Mouse (Mus musculus) frontal cortex, adult (tissue): ENCODE results near the gene Itgb5.

Experiments used
- ATAC-seq: cut with Nextera tagmentation; 2 replicates; pipeline ENCODE4 v1.9.2; 2017; ENCODE audit warnings: mild to moderate bottlenecking, moderate library complexity, mixed read lengths; ENCODE audit not compliant: low TSS enrichment

The Itgb5 gene

DNA sequence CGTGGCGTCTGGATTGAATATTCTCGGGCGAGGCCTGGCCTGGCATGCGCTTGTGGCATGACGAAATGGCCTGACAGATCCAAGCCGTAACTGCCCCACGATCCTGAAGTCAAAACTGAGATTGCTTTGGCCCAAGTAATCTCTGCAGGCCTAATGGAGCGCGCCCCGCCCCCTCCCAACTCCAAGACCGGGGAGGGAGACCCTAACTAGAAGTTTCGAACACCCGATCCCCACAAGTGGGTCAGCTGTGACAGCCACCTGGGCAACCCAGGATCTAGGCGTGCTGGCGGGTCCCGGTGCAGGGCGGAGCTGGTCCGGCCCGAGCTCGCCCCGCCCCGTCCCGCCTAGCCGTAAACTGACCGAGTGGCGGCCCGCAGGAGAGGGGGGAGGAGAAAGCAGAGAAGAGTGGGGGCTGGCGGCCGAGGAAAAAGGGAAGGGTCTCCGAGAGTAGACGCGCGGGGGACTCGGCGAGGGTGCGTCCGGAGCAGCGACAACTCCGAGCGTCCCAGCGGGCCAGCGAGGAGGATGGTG lies at the start of gene Itgb5:
Gene Itgb5, plus strand, starts transcription at position 365 of the 531 bp plus-strand sequence.
- ATAC-seq = peak; percentile 48; the same call in 1 of the 2 replicates

DNA sequence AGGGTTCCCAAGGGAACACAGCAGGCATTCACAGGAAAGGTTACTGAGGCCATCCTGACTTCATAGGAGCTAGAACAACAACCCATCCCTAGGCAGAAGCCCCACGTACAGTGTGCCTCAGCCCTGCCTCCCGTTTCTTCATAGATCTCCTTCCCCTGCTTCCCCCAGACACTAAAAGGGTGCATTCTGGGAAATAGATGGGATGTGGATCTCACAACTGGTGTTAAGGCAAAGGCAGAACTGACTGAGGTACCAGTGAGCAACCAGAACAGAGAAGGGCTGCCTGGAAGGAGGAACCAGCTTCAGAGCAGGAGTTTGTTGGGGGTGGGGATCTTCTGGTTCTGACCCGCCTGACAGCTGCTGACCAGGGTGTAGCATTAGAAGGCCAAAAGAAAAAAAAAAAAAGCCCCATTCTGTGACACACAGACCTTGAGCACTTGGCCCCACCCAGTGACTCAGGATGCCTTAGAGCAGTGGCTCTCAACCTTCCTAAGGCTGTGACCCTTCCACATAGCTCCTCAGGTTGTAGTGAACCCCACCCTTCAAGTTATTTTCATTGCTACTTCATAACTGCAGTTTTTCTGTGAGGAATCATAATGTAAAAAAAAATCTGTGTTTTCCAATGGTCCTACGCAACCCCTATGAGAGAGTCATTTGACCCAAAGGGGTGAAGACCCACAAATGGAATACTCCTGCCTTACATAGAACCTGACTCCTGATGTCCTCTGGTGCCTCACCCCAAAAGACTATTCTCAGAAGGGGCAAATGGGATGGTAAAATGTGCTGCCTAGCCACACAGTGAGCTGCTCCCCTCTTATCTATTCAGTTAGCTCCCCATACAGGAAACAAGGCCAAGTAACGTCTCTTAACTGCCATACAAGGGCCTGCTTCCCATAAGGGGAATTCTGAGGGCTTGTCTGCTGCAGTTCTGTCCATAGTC lies 47.4 kb upstream of the Itgb5 start:
- no peak for ATAC-seq

DNA sequence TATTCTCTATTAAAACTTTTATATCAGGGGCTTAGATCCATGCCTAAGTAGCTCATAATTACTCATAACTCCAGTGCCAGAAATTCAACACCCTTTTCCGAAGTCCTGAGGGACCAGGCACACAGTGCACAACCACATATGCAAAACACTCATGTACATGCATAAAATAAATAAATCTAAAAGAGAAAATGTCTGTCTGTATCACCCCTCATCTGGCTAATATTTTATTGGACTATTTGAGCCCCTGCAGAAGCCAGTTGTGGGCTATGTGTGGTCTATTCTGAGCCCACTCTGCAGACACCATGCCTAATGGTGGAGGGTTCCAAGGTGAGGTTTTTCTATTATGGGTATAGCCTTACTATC lies 46.8 kb upstream of the Itgb5 start:
- no peak for ATAC-seq

DNA sequence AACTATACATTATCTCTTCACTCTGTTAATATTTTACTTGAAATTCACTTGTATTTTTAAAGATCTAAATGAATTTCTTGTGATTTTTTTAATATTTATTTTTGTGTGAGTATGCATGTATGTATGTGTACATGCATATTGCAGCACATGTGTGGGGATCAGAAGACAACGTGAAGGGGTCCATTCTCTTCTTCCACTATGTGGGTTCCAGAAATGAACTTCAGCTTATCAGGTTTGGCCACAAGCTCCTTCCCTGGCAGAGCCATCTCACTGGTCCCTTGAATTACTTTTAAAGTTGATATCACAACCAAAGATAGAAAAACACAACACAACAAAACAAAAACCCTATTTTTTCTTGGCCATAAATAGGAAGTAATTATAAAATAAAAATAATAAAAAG lies 44.9 kb upstream of the Itgb5 start:
- ATAC-seq = no peak

DNA sequence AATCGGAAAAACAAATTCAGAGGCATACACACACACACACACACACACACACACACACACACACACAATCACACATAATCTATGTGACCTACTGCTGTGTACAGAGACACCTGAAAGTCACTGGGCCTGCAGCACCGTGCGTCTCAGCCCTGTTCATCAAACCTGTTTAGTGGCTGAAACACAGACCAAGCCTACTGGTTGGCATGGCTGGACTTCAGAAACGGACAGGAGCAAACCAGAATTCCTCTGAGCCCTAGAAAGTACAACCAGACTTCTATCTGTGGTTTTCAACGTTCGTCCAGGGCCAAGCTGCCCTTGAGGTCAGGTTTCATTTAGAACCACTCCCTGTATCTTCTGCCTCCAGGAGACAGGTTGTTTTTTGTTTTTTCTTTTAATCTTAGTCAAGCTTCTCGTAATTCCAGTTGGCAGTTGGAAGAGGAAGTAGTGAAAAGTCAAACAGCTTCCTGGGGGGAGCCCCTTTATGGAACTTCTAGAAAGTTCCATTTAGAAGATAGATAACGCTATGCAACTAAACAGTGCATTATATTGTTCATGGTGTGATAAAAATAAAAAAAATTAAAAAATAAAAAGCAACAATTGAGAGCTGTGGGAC lies 44.3 kb upstream of the Itgb5 start:
- ATAC-seq = no peak

DNA sequence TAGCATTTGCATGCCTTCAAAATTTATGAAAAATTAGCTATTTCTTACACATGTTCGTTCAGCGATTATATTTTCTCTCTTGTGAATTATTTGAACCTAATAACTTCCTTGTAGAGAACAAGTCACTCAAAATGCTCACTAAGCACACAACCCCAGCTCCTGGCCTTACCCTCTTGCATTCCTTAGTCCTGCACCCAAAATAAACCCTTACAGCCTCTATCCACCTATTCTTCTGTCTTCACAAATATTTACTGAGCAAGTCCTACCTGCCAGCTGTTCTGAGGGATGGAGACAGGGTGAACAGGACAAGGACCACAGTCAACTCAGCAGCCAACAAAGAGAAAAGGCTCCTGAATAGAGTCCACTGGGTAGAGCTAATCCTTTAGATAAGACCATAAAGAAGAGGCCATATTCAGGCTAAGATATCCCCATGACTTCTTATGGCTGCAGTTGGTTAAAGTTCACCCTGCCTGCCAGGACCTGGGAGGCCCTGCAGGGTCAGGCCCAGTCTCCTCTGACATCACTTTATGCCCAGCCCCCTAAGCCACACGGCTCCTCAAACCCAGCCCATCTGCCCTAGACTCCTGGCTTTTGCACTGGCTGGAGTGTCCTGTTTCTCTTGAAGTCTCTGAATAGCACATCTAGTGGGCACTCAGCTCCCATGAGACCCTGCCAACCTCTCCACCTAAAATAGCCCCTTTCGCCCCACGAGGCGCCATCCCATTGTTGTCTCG lies 42.6 kb upstream of the Itgb5 start:
- ATAC-seq = no peak

DNA sequence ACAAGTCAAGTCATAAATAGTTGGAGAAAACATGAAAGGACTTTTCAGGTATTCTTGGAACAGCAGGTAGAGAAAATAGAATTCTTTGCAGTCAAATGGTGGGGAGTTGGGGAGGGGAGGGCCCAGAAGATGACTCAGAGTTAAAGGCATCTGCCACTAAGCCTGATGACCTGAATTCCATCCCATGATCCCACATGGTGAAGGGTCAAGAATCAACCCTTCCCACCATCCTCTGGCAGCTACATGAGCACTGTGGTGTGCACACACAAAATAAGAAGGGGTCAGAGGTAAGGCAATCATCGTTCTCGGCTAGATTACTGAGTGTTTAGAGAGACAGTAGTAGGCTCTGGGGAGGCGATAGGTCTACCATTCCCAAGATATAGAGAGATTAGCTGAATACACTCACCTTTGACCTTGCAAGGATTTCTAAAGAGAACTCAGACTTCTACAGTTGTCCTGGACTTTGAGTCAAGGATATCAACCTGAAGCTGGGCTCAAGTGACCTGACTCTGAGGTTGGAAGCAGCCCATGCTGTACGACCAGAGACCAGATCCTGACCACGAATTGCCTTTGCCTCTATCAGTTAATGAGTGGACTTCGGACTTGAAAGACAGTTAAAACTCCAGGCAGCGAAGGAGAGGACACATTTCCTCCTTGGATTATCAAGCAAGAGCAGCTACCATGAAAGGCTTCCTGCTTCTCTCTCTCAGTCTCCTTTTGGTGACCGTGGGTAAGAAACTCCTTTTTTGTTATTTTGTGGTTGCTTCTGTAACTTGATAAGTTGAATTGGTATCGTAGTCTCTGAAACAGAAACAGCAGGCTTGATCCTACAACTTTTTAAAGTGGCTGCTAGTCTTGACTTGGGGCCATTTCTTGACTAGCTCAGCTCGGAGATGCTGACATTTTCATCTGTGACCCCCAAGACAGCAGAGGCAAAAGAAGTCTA lies 35.3 kb upstream of the Itgb5 start, which contains the start of gene Muc13:
Gene Muc13, plus strand, starts transcription at position 192 of the 946 bp plus-strand sequence.
- ATAC-seq = no peak

DNA sequence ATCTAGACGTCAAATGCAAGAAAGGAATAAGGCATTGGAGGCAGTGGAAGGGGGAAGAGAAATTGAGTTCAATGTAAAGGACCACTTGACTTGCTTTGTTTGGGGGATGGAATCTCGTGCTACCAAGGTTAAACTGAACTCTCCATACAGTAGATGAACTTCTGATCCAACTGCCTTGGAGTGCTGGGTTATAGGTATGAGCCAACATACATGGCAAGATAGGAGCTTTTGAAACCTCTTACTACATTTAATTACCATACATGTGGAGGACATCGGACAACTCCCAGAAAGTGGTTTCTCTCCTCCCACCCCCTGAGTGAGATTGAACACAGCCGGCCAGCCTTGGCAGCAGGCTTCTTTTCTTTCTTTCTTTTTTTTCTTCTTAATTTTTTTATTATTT lies 34.4 kb upstream of the Itgb5 start:
- no peak for ATAC-seq

DNA sequence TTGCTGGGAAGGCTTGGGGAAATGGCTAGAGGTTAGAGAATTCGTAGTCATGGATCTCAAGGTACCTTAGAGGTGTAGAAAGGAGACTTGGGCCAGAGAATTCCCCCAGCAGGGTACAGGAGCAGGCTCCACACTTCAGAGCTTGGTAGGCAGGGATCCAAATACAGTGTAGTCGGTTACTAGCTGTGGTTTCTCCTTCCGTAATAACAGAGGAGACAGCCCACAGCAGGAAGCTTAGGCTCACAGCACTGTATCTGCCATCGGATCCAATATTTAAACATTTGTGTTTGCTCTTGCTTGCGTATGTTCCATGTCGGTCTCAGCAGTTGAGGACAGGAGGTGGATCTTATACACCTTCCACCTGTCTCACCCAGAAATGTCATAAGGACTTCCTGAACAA lies 33.6 kb upstream of the Itgb5 start:
- no peak for ATAC-seq

DNA sequence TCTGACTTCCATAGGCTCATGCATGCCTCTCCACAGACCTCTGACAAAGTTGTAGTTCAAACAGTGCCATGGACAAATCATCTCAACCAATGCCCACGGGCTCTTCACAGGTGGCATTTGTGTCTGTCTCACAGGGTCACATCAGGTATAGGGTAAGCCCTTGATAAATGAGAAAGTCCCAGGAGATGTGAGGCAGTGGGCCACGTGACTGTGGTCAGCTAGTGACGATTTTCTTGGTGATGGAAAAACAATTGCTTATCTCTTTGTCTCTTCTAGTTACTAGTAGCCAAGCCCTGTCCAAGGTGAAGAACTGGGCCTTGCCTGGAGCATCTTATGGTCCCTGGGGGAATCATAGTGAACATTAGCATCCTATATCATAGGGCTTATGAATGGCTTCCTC lies 32.7 kb upstream of the Itgb5 start:
- ATAC-seq = no peak

DNA sequence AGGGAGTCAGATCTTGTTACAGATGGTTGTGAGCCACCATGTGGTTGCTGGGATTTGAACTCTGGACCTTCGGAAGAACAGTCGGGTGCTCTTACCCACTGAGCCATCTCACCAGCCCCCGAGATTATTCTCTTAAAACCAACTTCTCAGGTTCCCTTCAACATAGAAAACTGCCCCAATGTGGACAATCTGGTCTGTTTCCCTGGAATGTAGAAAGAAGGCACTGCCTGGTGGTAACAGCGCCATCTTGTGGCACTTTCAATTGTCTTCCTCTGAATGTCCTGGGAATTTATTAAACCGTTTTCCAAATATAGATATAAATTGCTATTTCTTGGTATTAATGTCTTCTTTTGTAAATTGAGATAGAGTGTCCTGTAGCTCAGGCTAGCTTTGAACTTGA lies 31.6 kb upstream of the Itgb5 start:
- ATAC-seq = peak; percentile 50; the same call in 1 of the 2 replicates

DNA sequence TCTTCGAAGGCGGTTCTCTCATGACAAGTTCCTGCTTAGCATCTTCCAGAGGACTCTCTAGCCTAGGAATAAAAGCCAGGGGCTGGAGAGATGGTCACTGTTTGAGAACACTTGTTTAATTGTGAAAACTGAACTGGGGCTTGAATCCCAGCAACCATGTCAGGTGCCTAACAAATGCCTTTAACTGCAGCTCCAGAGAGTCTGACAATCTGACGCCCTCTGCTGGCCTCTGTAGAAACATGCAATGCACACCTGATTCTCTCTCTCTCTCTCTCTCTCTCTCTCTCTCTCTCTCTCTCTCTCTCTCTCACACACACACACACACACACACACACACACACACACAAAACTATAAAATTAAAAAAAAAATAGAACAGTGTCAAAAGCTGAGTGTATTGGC lies 19.5 kb upstream of the Itgb5 start:
- ATAC-seq = no peak

DNA sequence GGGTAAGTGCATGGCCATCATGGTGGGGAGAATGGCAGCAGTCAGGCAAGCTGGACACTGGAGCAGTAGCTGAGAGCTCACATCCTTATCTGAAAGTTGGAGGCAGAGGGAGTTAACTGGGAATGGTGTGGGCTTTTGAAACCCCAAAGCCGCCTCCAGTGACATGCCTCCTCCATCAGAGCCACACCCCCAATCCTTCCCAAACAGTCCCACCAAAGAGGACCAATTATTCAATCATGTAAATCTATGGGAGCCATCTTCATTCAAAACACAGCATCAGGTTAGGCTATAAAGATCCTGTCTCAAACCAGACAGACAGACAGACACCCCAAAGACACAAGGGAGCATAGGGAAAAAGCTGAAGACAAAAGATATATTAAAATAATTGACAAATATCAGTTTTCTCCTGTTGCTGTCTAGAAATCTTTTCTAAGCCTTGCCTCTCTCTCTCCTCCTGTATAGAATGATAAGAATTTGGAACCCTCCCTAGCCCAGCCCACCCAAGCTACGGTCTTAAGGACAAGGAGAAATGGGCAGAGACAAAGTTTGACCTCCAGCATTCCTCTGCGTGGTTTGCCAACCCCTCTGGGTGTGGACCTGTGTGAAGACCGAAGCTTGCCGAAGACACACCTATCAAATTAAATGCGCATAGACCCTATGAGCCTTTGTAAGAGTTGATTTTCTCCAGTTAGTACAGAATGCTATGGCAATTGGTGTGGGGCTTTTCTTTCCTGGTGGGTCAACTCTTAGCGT lies 10.9 kb upstream of the Itgb5 start:
- no peak for ATAC-seq

DNA sequence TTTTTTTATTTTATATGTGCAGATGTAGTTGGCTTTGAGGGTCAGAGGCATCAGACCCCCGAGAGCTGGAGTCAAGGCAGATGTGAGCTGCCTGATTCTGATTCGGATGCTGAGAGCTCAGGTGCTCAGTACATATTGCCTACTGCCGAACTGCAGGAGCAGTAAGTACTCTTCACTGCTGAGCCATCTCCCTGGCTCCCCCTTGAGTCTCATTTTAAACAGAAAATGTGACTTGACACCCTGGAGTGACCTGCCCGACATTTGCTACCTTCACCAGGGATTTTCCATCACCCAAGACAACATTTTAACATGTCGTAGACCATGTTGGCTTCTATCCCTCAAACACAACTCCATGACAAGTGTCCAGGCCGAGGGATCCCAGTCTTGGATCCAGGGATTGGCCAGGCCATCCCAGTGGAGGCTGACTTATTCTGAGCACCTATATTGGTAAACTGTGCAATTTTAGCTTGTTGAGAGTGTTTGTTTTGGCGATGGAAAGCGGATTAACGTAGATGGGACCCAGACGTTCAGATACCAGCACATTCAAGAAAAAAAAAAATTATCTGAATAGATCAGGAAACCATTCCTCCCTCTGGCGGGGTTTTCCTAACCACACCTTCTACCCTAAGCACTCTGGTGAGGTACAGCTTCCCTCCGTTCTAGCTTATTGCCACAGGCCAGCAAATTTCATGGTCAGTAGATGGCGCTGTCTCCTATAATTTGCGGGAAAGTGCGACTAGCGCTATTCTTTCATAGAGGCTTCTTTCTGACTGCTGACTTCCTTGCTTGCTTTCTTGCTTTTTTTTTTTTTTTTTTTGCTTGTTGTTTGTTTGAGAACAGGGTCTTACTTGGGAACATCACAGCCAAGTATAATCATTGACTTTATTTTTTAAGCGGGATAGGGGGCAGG lies 8.9 kb upstream of the Itgb5 start:
- ATAC-seq = peak; percentile 93

DNA sequence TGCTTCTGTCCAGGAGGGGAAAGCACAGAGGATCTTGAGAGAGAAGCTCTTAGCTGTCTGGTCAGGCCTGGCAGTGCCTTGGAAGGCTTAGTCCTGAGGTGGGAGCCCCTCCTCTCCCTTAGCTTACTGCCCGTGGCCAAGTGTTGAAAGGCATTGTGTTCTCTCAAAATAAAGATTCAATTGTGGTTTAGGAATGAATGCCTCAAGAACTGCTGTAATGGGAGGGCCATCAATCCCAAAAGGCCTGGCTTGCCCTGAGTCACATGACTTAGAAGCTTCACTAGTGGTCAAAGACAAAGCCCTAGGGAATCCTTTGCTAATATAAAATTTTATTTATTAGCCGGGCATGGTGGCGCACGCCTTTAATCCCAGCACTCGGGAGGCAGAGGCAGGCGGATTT lies 4.9 kb upstream of the Itgb5 start:
- no peak for ATAC-seq

DNA sequence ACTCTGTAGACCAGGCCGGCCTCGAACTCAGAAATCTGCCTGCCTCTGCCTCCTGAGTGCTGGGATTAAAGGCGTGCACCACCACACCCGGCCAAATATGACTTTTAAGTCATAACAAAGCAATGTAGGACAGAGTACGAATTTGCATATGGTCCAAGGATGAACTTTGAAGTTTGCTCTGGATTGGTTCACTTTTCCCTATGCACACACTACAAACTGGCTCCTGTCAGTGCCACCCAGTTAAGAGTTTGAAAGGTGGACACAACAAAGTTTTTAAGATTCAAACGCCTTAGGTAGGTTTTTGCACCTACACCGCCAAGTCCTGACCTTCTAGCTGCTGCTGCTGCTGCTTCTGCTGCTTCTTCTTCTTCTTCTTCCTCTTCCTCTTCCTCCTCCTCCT lies 969 bp upstream of the Itgb5 start:
- ATAC-seq = no peak

DNA sequence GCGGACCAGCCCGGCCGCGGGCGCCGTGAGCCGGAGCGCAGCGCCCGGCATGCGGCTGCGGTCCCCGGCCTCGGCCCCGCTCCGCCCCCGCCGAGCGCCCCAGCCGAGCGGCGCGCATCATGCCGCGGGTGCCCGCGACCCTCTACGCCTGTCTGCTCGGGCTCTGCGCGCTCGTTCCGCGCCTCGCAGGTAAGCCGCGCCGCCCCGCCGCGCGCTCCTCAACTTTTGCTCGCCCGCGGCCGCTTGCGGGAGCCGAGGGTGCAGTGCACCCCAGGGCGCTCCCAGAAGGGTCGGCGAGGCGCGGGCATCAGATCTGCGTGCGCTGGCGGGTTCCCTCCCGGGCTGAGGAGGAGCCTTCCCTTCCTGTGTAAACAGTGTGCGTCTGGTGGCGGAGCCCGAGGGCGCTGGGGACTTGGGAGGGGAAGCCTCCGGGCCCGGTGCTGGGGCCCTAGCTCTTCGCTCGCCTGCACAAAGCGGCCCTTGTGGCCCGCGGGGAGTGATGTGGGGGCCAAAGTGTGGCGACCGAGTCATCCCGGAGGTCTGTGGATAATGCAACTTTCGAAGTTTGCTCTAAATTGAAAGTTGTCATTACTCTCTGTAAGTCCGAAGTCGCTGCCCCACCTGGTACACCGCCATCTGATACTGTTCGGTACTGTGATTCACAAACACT lies 512 bp downstream of the Itgb5 start:
- peak; percentile 52; the same call in 1 of the 2 replicates for ATAC-seq

DNA sequence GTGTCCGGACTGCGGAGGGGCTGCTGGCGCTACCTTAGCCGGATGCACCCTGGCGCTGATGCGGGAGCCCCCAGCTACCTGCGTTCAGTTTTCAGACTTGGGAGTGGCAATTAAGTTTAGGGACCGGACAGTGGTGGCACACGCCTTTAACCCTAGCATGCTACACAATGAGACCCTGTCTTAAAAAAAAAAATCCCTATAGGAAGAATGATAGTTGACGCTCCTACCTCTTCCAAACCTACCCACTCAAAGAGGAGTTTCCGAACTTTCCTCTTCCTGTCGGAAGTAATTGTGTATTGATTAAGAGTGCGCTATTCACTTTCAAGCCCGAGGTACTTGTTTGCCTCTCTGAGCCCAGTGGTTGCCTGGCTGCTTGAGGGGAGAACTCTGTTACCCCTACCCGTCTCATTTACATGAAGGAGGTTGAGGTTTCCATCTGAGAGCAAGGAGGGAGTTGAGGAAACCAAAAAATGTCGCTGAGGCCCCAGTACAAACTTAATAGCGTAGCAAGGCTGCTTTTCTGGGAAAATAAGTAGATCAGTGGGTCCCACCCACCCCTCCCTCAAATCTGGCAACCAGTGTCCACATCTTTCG lies 1.1 kb downstream of the Itgb5 start:
- ATAC-seq = no peak
